Mouse (Mus musculus): ENCODE results near the gene Tnn.
A peak's percentile ranks its signal among the peaks of the same experiment; 100 is the strongest.

Gene Tnn

DNA sequence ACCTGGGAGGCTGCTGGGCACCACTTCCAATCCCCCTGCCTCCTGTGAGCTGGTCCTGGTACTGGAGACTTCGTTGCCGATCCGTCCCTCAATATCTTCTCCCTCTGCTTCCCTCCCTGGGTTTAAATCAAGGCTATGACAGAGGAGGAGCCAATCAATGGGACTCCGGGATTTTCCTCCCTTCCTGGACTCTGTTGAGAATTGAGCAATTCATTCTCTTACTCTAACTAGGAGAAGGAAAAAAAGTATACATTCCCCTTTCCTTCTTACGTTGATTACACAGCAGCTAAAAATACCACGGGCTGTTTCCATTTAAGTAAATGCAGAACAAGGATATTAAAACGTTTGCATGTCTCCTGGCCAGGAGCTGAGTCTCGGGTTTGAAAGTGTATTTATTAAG lies at the start of gene Tnn:
Gene Tnn, minus strand, starts transcription at position 101 of the 400 bp plus-strand sequence.
- DNase-seq (ENCODE audit: low spot score), result no peak

DNA sequence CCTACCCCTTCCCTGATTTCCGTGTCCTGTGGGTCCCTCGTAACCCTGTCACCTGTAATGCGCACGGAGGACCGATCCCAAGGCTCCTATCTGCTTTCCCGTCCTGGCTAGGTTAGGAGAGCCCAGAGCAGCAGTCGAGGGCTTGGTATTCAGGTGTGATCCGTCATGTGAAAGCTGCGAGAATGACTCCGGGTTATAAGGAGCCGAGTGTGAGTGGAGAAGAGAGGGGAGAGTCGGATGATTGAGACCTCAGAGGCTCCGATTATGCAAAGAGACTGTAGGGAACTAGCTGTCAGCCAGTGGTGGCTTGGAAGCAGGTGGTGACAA lies 41.9 kb upstream of the Tnn start:
- DNase-seq (ENCODE audit: low spot score), result no peak

DNA sequence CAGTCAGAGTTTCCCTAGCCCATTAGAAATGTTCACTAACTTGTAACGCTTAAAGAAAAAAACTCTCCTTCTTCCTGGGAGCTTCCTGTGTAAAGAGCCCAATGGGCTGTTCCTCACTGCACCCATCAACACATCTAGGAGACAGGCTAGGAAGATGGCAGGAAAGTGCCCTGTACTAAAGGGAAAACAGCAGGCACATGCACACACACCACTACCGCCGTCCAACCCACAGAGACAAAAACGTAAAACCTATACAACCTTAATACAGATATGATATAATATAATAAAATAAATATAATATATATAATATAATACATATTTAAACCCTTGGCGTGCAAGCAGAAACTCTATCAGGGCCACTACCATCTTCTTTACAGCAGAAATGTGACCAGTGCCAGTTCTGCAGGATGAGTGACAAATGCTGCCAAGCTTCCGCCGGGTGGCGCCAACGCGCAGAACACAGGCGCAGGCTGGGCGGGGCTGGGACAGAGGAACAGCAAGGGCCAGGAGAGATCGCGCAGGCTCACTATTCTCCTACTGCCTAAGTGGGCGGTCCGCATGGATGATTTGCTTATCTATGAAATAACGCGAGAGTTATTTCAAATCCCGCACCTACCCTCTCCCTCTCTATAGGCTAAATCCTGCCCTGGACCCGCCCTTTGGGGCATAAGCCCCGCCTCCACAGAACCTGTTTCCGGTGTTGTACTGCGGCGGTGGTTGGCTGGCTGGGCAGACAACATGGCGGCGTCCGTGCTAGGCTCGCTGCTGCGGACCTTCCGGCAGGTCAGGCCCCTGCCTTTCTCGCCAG lies 41.4 kb upstream of the Tnn start, which contains the start of gene Mrps14:
Gene Mrps14, plus strand, starts transcription at position 687 of the 808 bp plus-strand sequence.
- DNase-seq (ENCODE audit: low spot score), result peak; percentile 98

DNA sequence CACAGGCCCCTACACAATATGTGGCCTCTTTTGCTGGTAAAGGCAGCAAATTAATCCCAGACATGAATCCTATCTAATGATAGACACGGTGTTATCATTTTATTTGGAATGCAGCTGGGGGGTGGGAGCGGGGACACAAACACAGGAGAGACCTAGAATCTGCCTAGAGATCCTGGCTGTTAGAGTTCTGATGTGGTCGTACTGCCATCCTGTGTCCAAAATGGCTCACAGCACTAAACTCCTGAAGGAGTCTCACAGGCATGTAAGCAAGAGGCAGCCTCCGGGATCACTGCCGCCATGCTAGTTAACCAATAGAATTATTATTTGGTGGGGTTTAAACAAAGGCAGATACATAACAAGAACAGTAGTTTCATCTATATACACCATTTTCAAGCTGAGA lies 31.1 kb upstream of the Tnn start:
- no peak for DNase-seq (ENCODE audit: low spot score)

DNA sequence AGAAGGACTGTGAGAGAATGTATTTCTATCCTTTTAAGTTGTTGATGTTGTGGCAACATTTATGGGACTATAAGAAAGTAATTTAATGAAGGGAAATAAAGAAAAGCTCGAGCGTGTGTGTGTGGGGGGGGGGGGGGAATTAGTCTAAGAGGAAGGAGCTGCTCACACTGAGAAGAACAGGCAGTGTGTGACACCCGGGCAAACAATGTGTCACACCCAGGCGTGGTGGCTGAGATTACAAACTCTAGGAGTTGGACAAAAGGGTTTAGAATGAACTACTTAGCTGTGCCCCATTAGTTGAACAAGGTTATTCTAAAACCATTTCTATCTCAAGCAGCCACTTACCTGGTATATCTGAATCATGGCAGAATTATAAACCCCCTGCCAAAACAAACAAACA lies 27.8 kb upstream of the Tnn start:
- no peak for DNase-seq (ENCODE audit: low spot score)

DNA sequence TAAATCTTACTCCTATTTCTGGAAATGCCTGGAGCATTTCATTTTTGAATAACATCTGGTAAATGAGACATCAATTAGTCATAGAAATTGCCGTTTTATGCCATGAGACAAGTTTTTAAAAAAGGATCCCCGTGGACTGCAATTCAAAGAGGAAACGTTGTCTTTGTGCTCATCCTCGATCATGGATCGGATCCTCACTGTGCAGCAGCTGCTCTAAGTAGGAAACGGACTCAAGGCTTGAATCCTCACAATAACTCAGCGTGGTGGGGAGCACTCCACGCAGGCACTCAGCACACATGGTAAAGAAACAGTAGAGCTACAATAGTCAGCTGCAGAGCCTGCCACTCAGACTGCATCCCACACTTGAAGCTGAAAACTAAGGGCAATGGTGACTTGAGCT lies 23.5 kb upstream of the Tnn start:
- peak; percentile 37 for DNase-seq (ENCODE audit: low spot score)

DNA sequence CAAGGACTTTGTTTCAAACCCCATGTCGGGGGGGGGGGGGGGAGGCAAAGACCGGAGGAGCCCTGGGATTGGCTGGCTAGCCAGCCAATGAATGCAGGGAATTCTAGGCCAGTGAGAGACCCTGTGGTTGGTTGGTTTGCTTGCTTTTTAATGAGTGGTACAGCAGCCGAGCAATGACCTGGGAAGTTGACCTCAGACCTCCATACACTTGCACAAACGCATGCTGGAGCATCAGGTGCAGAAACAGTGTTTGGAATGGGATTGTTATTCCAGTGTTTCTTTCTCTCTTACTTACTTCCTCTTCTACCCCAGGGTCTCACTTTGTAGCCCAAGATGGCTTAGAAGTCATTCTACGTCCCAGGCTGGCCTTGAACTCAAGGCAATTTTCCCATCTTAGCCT lies 13.2 kb upstream of the Tnn start:
- DNase-seq (ENCODE audit: low spot score), result no peak

DNA sequence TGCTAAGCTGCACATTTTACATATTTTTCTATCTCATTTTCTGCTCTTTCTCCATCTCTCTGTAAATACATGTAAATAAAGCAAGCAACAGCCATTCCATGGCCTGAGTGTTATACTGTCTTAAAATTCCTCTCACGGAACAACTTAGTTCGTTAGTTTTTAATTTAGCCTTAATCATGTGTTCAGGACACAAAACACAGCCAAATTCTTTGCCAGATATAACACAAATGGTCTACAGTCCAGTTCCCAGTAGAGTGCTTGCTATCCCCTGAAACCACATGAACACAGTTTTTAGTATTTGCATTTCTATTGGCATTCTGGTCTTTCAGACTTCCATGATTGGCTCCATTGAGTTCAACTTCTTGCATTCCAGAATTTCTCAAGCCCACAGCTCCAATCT lies 4.8 kb upstream of the Tnn start:
- no peak for DNase-seq (ENCODE audit: low spot score)

DNA sequence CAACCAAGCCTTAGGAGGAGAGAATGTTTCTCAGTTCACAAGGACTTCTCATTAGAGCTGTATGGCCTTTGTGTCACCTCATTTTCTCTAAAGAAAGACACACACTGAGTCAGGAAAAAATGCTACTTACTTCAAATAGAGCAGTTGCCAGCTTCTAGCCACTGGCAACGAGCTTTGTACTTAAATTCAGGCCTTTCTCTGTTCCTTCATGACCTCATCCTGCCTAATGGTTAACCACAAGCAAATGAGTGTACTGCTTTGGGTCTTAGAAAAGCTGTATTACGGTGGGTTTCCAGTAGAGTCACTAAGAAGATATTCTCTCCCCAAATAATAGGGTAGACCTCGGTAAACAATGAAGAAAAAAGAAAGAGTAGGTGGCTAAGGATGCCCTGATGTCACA lies 2.7 kb downstream of the Tnn start:
- no peak for DNase-seq (ENCODE audit: low spot score)

DNA sequence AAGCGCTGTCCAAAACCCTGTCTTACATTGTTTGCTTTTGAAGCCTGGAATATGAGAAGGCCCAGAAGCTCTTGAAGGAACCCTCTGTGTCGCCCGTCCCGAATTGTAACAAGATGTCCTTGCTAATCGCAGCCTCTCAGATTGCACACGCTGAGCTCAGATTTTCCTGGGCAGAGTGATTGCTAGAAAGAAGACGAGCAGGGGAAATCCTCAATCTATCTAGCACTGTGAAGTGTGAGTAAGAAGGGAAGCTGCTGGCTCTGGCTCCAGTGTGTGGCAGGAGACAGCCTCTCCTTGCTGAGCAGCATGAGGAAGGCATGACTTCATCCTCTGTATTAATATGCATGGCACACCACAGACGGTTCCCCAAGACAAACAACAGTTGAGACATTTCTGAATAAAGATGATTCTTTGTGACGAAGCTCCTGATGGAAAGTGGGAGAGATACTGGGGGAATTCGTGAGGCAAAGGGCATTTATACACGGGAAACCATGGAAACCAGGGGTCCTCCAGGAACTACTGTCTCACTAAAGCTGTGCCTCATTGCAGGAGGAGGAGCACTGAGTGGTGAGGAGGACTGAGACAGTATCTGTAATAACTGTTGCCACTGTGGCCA lies 4.0 kb downstream of the Tnn start:
- DNase-seq (ENCODE audit: low spot score), result peak; percentile 27

DNA sequence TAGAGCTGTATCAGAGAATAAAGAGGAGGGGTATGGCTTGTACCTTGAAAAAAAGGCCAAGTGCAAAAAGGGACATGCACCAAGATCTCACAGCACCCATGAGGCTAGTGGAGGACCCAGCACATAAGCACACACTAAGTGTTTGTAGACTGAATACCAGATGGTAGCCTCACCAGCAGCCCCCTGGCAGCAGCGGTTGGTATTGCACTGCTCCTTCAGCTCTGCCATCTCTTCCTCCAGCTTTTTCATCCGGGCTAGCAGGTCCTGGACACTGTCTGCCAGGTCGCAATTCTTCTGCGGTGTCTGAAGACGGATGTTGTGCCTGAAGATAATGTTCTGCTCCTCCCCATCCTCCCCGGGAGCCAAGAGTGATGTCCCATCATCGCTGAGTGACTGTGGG lies 6.1 kb downstream of the Tnn start:
- DNase-seq (ENCODE audit: low spot score), result no peak

DNA sequence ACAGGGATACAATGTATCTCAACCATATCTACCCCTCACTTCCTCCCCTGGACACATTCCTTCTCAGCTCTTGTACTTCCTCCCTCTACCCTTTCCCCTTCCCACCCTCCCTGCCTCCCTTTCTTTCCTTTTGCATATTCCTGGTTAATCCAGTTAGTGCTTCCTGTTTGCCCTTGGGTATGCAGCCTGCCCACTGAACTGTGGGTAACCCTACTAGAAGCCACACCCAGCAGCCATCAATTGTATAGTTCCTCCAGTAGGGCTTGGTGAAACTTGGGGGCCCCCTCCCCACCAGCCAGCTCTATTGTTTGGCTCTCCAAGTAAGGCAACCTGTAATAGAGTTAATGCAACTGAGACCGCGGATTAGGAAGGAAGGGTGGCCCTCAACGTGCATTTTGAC lies 7.8 kb downstream of the Tnn start:
- DNase-seq (ENCODE audit: low spot score), result no peak

DNA sequence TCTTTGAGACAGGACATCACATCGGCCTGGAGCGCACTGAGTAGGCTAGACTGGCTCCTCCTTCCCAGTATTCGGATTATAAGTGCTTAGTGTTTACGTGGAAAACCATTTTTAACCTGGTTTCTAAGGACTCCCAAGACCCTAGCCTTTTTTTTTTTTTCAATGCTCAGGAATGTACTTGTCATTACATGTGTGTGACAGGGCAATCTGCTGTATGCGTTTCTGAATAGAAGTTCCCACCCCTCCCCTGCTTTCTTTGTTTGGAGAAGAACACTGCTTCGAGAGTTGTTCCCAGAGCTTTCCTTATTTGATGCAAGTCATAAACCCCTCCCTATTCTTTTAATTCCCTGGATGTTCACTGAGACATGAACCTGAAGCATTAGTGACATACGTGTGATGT lies 9.0 kb downstream of the Tnn start:
- DNase-seq (ENCODE audit: low spot score), result no peak

DNA sequence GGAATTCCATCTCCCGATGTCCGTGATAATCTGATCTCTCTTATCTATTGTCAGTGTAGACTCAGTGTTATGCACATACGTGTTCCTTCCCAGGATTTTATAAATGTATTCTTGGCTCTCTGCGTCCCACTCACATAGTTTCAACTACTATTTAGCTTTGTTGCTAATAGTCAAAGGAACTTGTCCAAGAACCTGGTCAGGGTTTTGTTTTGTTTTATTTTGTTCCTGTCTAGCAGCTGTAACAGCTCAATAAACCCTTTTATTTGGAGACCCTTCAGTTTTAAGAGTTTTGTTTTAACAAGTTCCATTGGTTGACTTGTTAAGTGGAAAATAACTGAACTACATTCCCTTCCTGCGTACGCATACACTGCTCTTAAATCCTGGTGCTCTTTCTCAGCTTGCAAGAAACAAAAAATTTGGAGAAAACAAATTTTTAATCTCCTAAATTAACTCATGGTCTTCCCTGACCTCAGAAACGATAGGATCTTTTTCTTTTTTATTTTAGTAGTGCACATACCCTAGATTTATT lies 17.0 kb downstream of the Tnn start:
- no peak for DNase-seq (ENCODE audit: low spot score)

DNA sequence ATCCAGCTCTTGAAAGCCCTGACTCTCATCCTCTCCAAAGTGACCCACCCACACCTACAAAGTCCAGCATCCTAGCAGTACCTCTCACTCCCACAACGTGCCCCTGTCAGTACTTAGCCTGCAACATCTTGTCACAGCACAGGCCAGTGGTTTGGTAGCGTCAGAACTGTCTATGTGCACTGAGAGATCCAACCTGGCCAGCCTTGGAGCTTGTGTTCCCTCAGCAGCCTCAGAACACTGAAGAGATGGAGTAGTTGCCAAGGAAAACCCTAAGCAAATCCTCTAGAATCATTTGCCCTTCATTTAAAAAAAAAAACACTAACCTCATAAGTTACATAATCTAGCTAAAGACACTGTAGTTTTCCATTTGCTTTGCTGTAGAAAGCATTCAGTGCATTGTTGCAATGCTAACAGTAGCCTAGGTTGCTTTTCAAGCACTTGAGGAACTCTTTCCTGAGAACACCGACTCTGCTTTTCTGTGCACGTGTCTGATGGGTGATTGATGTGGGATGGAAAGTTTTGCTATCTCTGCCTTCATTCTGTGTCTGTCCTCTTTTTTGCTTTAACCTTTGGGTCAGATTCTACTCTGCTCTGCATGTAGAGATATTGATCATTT lies 19.8 kb downstream of the Tnn start:
- DNase-seq (ENCODE audit: low spot score), result no peak

DNA sequence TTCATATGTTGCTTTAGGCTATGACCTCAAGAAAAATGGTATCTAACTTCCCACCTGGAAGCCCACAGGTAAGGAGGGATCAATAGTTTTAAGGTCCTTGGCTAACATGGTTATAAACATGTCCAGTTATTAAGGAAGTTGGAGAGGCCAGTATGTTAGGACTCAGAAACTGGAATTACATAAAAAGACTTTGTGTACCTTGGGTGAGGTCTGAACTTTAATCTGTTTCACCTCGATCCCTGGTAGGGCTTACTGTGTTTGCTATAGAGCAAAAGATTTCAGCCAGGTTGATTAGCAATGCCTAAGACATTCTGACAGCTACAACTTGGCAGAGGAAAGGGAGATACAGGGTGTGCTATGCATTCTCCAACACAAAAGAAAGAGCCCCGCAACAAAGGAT lies 29.4 kb downstream of the Tnn start:
- DNase-seq (ENCODE audit: low spot score), result no peak

DNA sequence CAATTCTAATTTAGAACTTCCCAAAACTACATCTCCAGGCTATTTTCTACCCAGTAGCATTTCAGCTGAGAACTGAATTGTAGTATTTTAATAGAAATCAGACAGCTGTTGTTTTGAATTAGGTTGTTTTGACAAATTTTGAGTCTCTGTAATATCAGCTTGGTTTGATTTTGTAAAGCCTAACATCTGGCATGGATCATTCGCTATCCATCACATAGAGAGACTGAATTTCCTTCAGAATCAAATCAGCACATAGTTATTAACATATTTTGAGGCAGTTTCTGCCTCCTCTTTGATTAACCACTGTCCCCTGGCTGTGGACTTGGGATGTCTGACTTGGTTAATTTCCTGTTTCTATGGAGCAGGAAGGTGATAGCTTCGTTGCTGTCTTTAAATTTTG lies 44.8 kb downstream of the Tnn start:
- DNase-seq (ENCODE audit: low spot score), result no peak

DNA sequence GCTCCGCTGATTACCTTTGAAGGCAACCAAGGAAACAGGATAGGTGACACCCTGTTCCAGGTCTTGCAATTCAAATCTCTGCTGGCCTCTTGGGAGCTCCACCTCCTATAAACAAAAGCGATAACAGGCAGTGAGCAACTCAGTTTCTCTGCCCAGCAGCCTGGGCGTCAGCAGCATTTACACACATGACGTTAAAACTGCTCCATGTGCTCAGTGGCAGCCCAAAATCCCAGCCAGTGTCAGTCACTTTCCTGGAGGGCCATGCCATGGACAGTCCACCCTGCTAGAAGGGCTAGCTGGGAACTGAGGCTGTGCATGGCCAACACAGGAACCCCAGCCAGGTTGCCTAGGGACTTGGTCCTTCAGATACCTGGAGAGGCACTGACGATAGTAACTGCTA lies 48.0 kb downstream of the Tnn start:
- DNase-seq (ENCODE audit: low spot score), result no peak

DNA sequence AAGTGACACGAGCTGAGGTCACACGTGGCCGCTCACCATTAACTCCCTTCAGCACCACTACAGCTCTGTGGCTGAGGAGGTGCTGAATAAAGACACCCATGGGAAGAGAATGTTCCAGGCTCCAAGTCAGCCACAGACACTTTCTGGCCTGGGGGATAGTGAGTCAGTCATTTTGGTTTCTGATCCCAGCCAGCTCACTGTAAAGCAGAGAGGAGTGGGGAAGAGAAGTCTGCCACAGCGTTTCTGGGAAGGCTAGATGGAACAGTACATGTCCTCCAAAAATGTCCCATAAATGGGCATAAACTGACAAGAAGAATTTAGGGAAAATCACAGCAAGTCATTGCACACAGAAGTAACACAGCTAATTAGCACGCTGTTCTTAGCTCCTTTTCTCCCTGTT lies 52.4 kb downstream of the Tnn start:
- no peak for DNase-seq (ENCODE audit: low spot score)

DNA sequence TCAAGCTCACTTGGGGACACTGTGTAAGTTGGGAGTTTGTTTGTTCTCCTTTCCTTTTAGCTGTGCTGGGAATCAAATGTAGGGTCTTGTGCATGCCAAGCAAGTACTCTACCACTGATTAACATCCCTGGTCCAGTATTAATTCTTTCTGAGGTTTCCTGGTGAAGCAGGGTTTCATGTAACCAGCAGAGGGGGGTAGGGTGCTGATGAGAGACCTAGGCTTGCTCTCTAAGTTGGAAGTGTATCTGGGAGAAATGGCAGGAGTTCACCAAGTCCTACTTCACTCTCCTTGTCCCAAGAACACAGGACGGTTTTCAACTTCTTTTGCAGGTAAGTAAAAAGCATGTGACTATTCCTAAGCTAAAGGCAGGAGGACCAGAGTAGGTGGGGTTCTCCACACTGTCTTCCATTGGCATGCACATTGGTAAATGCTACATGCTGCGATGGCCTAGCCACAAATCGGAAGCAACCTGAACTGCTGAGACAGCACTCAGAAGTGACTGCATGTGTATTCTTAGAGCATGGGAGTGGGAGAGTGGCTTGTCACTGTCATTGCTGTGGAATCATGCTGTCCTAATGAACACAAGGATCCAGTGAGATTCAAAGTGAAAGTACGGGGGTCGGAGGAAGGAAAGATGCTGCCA lies 53.6 kb downstream of the Tnn start:
- DNase-seq (ENCODE audit: low spot score), result no peak

DNA sequence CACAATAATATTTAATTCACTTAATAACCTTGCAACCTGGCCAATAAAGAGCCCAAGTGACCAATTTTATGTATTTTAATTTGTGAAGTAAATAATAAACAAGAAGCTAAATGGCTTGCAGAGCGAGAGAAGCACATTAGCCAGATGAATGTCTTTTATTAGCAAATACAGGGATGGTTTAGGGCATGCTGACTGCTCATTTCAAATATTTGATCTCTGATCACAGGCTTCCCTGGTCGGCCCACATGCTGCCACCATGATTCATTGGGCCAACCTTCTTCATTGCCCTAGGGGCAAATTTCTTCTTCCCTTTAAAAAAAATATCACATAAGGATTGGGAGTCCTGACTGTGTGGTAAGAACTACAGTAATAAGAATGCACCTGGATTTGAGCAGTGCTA lies 66.7 kb downstream of the Tnn start:
- no peak for DNase-seq (ENCODE audit: low spot score)

DNA sequence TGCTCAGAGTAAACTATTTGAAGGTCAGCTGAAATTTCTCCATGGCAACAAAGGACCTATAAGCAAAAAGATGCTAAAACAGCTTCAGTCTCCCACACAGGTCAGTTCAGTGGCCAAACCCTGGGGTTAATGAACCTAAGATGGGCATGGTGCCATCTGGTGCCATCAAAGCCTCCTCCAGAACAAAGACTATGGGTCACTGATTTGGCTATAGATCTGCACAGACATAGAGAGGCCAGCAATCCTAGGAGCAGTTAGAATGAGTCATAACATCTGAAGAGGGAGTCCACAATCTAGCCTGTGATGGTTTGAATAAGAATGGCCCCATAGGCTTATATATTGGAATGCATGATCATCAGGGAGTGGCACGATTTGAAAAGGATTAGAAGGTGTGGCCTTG lies 69.1 kb downstream of the Tnn start:
- no peak for DNase-seq (ENCODE audit: low spot score)

DNA sequence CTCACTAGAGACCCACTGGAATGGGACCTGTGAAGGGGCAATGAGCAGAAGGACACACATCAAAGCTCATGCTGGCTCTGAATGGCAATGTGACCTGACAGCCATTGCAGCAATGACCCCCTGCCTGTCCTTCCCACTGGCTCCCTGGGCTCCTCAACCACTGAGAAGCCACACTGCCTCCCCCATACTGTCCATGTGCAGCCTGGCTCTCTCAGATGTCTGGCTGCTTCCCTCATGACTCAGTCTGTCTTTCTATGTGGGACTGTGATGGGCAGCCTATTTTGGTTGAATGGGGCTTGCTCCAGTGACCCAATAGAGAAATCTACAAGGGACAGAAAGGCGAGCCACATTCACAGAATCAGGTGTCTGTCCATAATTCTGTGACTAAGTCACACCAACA lies 70.7 kb downstream of the Tnn start:
- DNase-seq (ENCODE audit: low spot score), result no peak
